Mouse (Mus musculus): ENCODE measurements around the gene Hist1h3i. TPM values are rescaled to one million over a fixed set of nuclear protein-coding genes. Genes with fewer than 3 reads are reported as not detected.
"Not testable (repeated sequence)": the region's sequence is repeated elsewhere in the genome, so short reads cannot be mapped to it uniquely, and the experiment has no call there.

The Hist1h3i gene
- 163 and 202 TPM in 2 replicates for polyA plus RNA-seq (2016; fragmentation: Nextera tagmentation; extraction: Ambion mirVana)

- H3K9ac ChIP-seq (replicated peaks), result peak within 1 kb of the TSS; percentile 74
Measured at GRCm38 (mm10) chr13:21783255-21783617, at the start of gene Hist1h3i. Gene Hist1h3i, minus strand, starts transcription at chr13:21783370.

GRCm38 (mm10) chr13:21831418-21832394 is 48.5 kb upstream of the Hist1h3i start, which contains the start of gene Hist1h4n:
Gene Hist1h4n, minus strand, starts transcription at chr13:21832196.
- under 1% methylated on average over 28 of the region's 58 CpGs for WGBS
- H3K4me2 ChIP-seq, result peak within 1 kb of the TSS; percentile 45
- H3K9me3 ChIP-seq; H3K36me3 ChIP-seq; H3K9ac ChIP-seq (replicated peaks); H3K27me3 ChIP-seq; H3K4me1 ChIP-seq (replicated peaks): not testable (repeated sequence)
- H3K4me3 ChIP-seq (replicated peaks), result peak within 1 kb of the TSS; percentile 24
- peak; percentile 82 for ATAC-seq (ENCODE audit: insufficient number of reproducible peaks, insufficient read depth, low FRiP score, low TSS enrichment, low read depth)
- H3K27ac ChIP-seq, result peak within 1 kb of the TSS; percentile 70; the same call in 1 of the 2 replicates

More at GRCm38 (mm10) chr13:21783255-21783617, at the start of gene Hist1h3i:
- 0% methylated on average over 18 of the region's 20 CpGs for WGBS
- peaks cover 42% of the 10 kb centered on the region for H3K4me1 ChIP-seq (replicated peaks)
- peak within 1 kb of the TSS; percentile 92 for H3K27ac ChIP-seq
- H3K36me3 ChIP-seq, result no peaks in the 10 kb centered on the region
- H3K4me3 ChIP-seq (replicated peaks), result peak within 1 kb of the TSS; percentile 44
- peak; percentile 53 for ATAC-seq (ENCODE audit: insufficient number of reproducible peaks, insufficient read depth, low FRiP score, low TSS enrichment, low read depth)
- no peaks in the 10 kb centered on the region for H3K27me3 ChIP-seq
- H3K9me3 ChIP-seq, result no peaks in the 10 kb centered on the region
- H3K4me2 ChIP-seq, result peak within 1 kb of the TSS; percentile 65

DNA sequence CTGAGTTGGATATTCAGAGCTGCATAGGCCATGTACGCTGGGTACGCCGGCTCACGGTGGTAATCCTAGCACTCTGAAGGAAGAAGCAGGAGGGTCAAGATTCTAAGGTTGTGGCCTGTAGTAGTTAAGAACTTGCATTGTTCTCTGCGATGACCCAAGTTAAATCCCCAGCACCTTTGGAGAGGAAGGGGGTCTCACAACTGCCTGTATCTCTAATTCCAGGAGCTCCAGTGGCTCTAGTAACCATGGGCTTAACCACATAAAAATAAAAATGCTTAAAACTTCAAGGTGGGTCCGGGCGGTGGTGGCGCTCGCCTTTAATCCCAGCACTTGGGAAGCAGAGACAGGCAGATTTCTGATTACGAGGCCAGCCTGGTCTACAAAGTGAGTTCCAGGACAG is 47.2 kb upstream of the Hist1h3i start:
- ATAC-seq (ENCODE audit: insufficient number of reproducible peaks, insufficient read depth, low FRiP score, low TSS enrichment, low read depth), result no peak
- Histone ChIP-seq H3K27ac (peak overlapping the region; percentile 60), H3K27me3 (no peaks in the 10 kb centered on the region), H3K4me1 (replicated peaks) (no peaks in the 10 kb centered on the region), H3K4me2 (0 out of 2 replicates have a peak overlapping the region, but pooled peaks have one; percentile 15), H3K36me3 (peaks cover 3% of the 10 kb centered on the region; the same call in 1 of the 2 replicates), H3K9me3 (no peaks in the 10 kb centered on the region), H3K4me3 (replicated peaks) (no peak overlapping the region), H3K9ac (replicated peaks) (no peak overlapping the region)
- 82% methylated on average over 10 of the region's 10 CpGs for WGBS

- no peaks in the 10 kb centered on the region for H3K27me3 ChIP-seq
- no peaks in the 10 kb centered on the region for H3K4me1 ChIP-seq (replicated peaks)
- H3K4me3 ChIP-seq (replicated peaks), result no peak overlapping the region
- WGBS, result 76% methylated on average over 3 of the region's 3 CpGs
- no peak overlapping the region for H3K4me2 ChIP-seq
- H3K9me3 ChIP-seq, result no peaks in the 10 kb centered on the region
- peaks cover 3% of the 10 kb centered on the region; the same call in 1 of the 2 replicates for H3K36me3 ChIP-seq
- H3K9ac ChIP-seq (replicated peaks), result no peak overlapping the region
- no peak overlapping the region for H3K27ac ChIP-seq
- no peak for ATAC-seq (ENCODE audit: insufficient number of reproducible peaks, insufficient read depth, low FRiP score, low TSS enrichment, low read depth)
Measured at GRCm38 (mm10) chr13:21828511-21828910, 45.3 kb upstream of the Hist1h3i start.

DNA sequence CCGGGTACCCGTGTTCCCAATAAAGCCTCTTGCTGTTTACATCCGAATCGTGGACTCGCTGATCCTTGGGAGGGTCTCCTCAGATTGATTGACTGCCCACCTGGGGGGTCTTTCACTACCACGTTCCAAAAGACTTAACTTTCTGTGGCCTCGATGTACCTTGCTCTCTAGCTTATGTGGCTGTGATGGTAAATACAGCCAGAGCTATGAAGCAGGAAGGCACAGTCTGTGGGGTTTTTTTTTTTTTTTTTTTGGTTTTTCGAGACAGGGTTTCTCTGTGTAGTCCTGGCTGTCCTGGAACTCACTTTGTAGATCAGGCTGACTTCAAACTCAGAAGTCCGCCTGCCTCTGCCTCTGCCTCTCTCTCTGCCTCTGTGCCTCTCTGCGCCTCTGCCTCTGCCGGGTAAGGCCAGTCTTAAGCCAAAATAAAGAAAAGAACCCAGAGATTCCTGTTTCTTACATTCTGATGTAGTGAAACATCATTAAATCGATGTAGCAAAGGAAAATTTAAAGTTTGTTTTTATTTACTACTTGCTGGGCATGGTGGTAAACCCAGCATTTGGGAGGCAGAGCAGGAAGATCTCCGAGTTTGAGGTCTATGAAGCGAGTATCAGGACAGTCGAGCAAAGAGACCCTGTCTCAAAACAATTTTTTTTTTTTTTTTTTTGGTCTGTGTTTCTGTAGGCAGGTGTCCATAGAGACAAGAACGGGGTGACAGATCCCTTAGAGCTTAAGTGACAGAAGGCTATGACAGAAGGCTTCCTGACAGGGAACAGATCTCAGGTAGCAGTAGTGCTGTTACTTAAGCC is 37.1 kb upstream of the Hist1h3i start:
- not testable (repeated sequence) for H3K27ac ChIP-seq; ATAC-seq (ENCODE audit: insufficient number of reproducible peaks, insufficient read depth, low FRiP score, low TSS enrichment, low read depth); H3K4me1 ChIP-seq (replicated peaks); H3K9ac ChIP-seq (replicated peaks); H3K9me3 ChIP-seq; H3K36me3 ChIP-seq; H3K4me2 ChIP-seq; H3K27me3 ChIP-seq; H3K4me3 ChIP-seq (replicated peaks)
- 72% methylated on average over 7 of the region's 16 CpGs for WGBS

DNA sequence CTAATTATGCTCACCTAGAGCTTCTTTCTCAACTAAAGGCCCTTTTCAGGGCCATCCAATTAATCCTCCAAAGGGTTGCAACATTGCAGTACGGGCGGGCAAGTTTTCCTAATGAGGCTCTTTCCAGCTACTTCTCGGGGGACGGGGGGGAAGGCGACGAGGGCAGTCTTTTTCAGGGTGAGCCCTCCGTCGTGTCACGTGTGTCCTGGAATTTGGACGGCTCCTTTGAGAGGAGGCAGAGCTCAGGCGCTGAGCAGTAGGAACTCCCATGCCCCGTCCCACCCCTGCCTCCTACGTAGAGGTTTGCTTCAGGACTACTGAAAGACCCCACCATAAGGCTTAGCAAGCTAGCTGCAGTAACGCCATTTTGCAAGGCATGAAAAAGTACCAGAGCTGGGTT is 28.9 kb upstream of the Hist1h3i start:
- H3K27me3 ChIP-seq; H3K4me1 ChIP-seq (replicated peaks); H3K9me3 ChIP-seq; H3K36me3 ChIP-seq; H3K9ac ChIP-seq (replicated peaks): not testable (repeated sequence)
- peak; percentile 61; the same call in 1 of the 2 replicates for ATAC-seq (ENCODE audit: insufficient number of reproducible peaks, insufficient read depth, low FRiP score, low TSS enrichment, low read depth)
- H3K27ac ChIP-seq, result peak overlapping the region; percentile 70
- WGBS, result 0% methylated on average over 12 of the region's 14 CpGs
- peak overlapping the region; percentile 46 for H3K4me2 ChIP-seq
- H3K4me3 ChIP-seq (replicated peaks), result peak overlapping the region; percentile 29

DNA sequence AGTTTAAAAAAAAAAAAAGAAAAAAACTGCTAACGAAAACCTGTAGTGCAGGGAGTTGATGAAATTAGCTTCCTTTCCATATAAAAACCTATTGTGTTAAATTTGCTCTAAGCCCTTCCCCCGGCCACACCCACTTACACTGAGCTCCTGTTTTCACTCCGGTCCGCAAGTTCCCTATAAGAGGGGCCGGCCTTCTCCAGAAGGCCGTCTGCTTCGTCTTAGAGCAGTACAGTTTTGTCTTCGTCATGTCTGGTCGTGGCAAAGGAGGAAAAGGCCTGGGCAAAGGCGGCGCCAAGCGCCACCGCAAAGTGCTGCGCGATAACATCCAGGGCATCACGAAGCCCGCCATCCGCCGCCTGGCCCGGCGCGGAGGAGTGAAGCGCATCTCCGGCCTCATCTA is 28.4 kb upstream of the Hist1h3i start, which contains the start of gene Hist1h4m:
Gene Hist1h4m, plus strand, starts transcription at position 208 of the 400 bp plus-strand sequence.
- H3K27ac ChIP-seq, result peak within 1 kb of the TSS; percentile 70
- WGBS, result no CpG with 5 or more reads among the region's 24 CpGs

DNA sequence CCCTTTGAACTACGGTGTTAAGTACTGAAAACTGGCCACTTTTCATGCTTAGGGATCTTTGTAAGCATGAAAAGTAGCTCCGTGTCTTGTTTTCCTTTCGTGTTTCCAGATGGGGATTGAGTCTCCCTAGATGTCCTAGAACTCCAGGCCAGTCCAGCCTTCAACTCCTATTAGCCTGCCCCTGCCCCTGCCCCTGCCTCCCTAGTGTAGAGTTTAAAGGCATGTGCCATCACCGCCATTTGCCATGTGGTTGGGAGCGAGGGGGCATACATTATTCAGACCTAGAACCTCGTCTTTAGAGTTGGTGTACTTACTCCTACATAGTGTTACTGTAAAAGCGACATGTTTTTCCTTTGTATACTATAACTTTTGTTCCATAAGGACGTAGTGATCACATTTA is 27.9 kb upstream of the Hist1h3i start:
- not testable (repeated sequence) for H3K4me2 ChIP-seq; H3K9ac ChIP-seq (replicated peaks); H3K27ac ChIP-seq; H3K9me3 ChIP-seq; H3K27me3 ChIP-seq; H3K4me1 ChIP-seq (replicated peaks); H3K36me3 ChIP-seq; H3K4me3 ChIP-seq (replicated peaks)
- no CpG with 5 or more reads among the region's 8 CpGs for WGBS
- peak; percentile 24; the same call in 1 of the 2 replicates for ATAC-seq (ENCODE audit: insufficient number of reproducible peaks, insufficient read depth, low FRiP score, low TSS enrichment, low read depth)

More for the DNA sequence above, 28.4 kb upstream of the Hist1h3i start, which contains the start of gene Hist1h4m:
- H3K4me2 ChIP-seq, result peak within 1 kb of the TSS; percentile 46
- H3K9ac ChIP-seq (replicated peaks); H3K4me1 ChIP-seq (replicated peaks); H3K27me3 ChIP-seq; H3K9me3 ChIP-seq; H3K36me3 ChIP-seq: not testable (repeated sequence)
- peak within 1 kb of the TSS; percentile 29 for H3K4me3 ChIP-seq (replicated peaks)
- ATAC-seq (ENCODE audit: insufficient number of reproducible peaks, insufficient read depth, low FRiP score, low TSS enrichment, low read depth), result 0 out of 2 replicates have a peak, but pooled peaks have one; percentile 17

DNA sequence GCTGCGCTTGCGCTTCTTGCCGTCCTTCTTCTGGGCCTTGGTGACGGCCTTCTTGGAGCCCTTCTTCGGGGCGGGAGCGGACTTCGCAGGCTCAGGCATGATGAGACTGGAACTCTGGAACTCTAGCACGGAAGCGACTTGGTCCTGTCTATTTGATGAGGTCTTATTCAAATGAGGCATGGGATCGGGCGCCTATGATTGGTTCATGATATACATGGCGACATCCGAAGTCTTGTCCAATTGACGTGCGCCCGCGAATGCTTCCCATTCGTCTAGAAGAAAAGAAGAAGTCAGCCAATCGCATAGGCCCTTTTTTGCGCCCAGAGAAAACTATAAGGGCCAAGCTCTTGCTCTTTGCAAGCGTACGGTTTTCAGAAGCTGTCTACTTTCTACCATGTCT is 26.9 kb upstream of the Hist1h3i start, which contains the start of the genes Hist1h2bq and Hist1h2ao:
Gene Hist1h2bq, minus strand, starts transcription at position 125 of the 400 bp plus-strand sequence.
Gene Hist1h2ao, plus strand, starts transcription at position 393 of the 400 bp plus-strand sequence.
- H3K36me3 ChIP-seq; H3K9me3 ChIP-seq; H3K9ac ChIP-seq (replicated peaks); H3K27me3 ChIP-seq; H3K4me1 ChIP-seq (replicated peaks); H3K27ac ChIP-seq; H3K4me2 ChIP-seq; H3K4me3 ChIP-seq (replicated peaks): not testable (repeated sequence)
- WGBS, result no CpG with 5 or more reads among the region's 23 CpGs
- peak; percentile 95 for ATAC-seq (ENCODE audit: insufficient number of reproducible peaks, insufficient read depth, low FRiP score, low TSS enrichment, low read depth)

DNA sequence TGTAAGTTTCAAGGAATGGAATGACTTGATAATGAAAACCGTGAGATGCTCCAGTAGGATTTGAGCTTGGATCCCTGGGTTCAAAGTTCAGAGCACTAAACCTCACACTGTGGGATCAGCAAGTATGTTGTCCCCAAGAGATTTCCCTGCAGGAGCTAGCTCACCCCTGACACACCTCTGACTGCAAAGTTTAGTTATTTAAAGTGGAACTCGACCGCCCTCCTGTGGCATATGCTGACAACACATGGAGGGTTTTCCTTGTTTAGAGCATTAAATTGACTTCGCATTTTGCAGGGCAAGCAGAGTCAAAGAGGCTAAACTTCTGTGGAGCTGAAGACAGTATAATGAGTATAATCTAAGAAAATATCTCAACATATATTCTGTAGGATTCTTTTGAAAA is 19.9 kb upstream of the Hist1h3i start:
- not testable (repeated sequence) for H3K27me3 ChIP-seq; H3K36me3 ChIP-seq; H3K9ac ChIP-seq (replicated peaks); H3K9me3 ChIP-seq; H3K27ac ChIP-seq; H3K4me1 ChIP-seq (replicated peaks); H3K4me2 ChIP-seq; H3K4me3 ChIP-seq (replicated peaks)
- peak; percentile 75 for ATAC-seq (ENCODE audit: insufficient number of reproducible peaks, insufficient read depth, low FRiP score, low TSS enrichment, low read depth)
- WGBS, result no CpG with 5 or more reads among the region's 4 CpGs

DNA sequence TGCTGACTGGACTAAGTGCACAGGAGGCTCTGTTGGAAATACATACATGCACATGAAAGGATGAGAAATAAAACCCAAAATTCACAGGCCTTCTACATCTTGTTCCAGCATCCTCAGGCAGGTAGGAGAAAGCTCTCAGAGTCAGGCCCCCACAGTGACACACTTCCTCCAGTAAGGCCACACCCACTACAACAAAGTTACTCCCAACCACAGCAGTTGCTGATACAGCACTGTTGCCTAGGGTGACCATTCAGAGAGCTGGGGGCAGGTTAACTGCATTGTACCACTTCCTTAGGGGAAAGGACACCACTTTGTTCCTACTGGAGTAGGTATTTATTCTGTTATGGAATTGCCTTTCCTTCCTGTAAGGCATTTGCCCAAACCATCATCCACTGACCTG is 14.0 kb upstream of the Hist1h3i start:
- H3K36me3 ChIP-seq; H3K9ac ChIP-seq (replicated peaks); H3K27me3 ChIP-seq; ATAC-seq (ENCODE audit: insufficient number of reproducible peaks, insufficient read depth, low FRiP score, low TSS enrichment, low read depth); H3K4me1 ChIP-seq (replicated peaks); H3K27ac ChIP-seq; H3K4me2 ChIP-seq; H3K4me3 ChIP-seq (replicated peaks); H3K9me3 ChIP-seq: not testable (repeated sequence)

All from limb, embryonic 12.5 days (tissue).